Mouse (Mus musculus) ES-Bruce4 (cell line): Measurements from ENCODE around the gene Ube2q1. TPM values are rescaled to one million over a fixed set of nuclear protein-coding genes. Genes with fewer than 3 reads are reported as not detected.
A peak's percentile ranks its signal among the peaks of the same experiment; 100 is the strongest.
"Not testable (repeated sequence)": the region's sequence is repeated elsewhere in the genome, so short reads cannot be mapped to it uniquely, and the experiment has no call there.

ENCODE experiments used
- H3K27ac ChIP-seq: 2 replicates; pipeline ENCODE4 v1.5.1; 2012; ENCODE audit warnings: low read length, inconsistent platforms; ENCODE audit not compliant: insufficient read depth
- H3K27me3 ChIP-seq: 2 replicates; pipeline ENCODE4 v1.6.1; 2012; ENCODE audit warnings: mild to moderate bottlenecking, low read length, inconsistent platforms; ENCODE audit not compliant: control insufficient read depth, poor library complexity, insufficient read depth, severe bottlenecking
- H3K36me3 ChIP-seq: 2 replicates; pipeline ENCODE4 v1.6.1; 2012; ENCODE audit warnings: inconsistent platforms, mild to moderate bottlenecking, low read length, moderate library complexity; ENCODE audit not compliant: control insufficient read depth, poor library complexity, insufficient read depth, severe bottlenecking
- H3K4me1 ChIP-seq: one replicate; pipeline ENCODE4 v1.8.1; 2011; ENCODE audit warnings: low read length; ENCODE audit not compliant: control insufficient read depth, insufficient read depth
- H3K4me3 ChIP-seq: 2 replicates; pipeline ENCODE4 v1.5.1; 2011; ENCODE audit warnings: low read depth, mild to moderate bottlenecking, low read length
- H3K9ac ChIP-seq: 2 replicates; pipeline ENCODE4 v1.6.1; 2012; ENCODE audit warnings: low read depth, mild to moderate bottlenecking, inconsistent platforms; ENCODE audit not compliant: poor library complexity, severe bottlenecking
- H3K9me3 ChIP-seq: replicated peaks from 2 replicates; pipeline ENCODE4 v1.6.1; 2012; ENCODE audit warnings: mild to moderate bottlenecking, low read length, inconsistent platforms; ENCODE audit not compliant: control insufficient read depth, poor library complexity, insufficient read depth, severe bottlenecking
- CTCF ChIP-seq: IDR thresholded peaks from one replicate; pipeline ENCODE4 v1.8.1; 2011; ENCODE audit warnings: low read depth, low read length
- EP300 ChIP-seq: IDR thresholded peaks from 2 replicates; pipeline ENCODE4 v1.6.1; 2011; ENCODE audit warnings: low read depth, low read length; ENCODE audit not compliant: insufficient read depth
- POLR2A ChIP-seq: IDR thresholded peaks from one replicate; pipeline ENCODE4 v1.8.1; 2011; ENCODE audit warnings: low read length; ENCODE audit not compliant: insufficient read depth
- polyA plus RNA-seq: library from polyadenylated mRNA; stranded (reverse); fragments of >200 nt; gene quantifications from 2 replicates; pipeline ENCODE4 v1.2.4, GENCODE M21; 2011; ENCODE audit warnings: low read depth; ENCODE audit not compliant: missing spikeins, insufficient read depth, insufficient read length

The Ube2q1 gene
- polyA plus RNA-seq, 1 experiment = 104 TPM

DNA sequence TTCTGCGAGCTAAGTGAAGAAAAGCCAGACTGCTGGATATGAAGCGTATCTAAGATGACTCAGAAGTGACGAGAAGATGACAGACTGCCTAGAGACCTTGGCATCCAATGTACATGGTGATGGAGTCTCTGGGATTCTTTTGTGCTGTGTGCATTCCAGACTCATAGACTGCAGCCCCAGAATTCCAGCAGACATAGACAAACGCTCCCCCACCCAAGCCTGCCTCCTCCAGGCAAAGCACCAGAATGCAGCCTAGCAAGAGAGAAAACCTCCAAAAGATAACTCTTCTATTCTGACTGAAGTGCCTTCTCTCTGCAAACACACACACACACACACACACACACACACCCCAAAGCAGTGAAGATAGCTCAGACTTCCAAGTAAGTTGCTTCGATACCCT is 22.3 kb downstream of the Ube2q1 start:
- Histone ChIP-seq H3K4me1 (no peaks in the 10 kb centered on the region), H3K9me3 (no peaks in the 10 kb centered on the region), H3K27me3 (no peaks in the 10 kb centered on the region), H3K9ac (no peak overlapping the region), H3K4me3 (no peak overlapping the region), H3K36me3 (no peaks in the 10 kb centered on the region), H3K27ac (0 out of 2 replicates have a peak overlapping the region, but pooled peaks have one; percentile 2)
- no peak for TF ChIP-seq POLR2A
- TF ChIP-seq CTCF = peak; percentile 30

DNA sequence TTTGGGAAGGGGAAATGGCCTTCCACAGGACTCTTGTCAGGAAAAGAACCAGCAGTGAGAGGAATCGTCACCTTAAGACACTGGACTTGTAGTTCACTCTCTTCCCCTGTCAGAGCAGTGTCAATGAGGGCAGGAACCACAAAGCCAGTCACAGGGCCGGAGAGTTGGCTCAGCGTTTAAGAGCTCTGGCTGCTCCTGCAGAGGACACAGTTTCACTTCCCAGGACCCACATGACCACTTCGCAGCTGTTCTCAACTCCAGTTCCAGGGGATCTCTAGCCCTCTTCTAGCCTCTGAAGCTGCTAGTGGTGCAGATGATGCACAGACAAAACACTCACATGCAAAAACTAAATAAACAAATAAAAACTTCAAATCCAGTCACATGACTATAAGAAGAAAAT is 22.9 kb downstream of the Ube2q1 start:
- TF ChIP-seq EP300 = no peak
- TF ChIP-seq CTCF = no peak
- no peak for TF ChIP-seq POLR2A
- H3K9ac ChIP-seq = no peak overlapping the region
- H3K27ac ChIP-seq = 0 out of 2 replicates have a peak overlapping the region, but pooled peaks have one; percentile 2
- no peaks in the 10 kb centered on the region for H3K36me3 ChIP-seq
- H3K27me3 ChIP-seq = no peaks in the 10 kb centered on the region
- H3K4me3 ChIP-seq = no peak overlapping the region
- H3K4me1 ChIP-seq = no peaks in the 10 kb centered on the region
- H3K9me3 ChIP-seq = no peaks in the 10 kb centered on the region

DNA sequence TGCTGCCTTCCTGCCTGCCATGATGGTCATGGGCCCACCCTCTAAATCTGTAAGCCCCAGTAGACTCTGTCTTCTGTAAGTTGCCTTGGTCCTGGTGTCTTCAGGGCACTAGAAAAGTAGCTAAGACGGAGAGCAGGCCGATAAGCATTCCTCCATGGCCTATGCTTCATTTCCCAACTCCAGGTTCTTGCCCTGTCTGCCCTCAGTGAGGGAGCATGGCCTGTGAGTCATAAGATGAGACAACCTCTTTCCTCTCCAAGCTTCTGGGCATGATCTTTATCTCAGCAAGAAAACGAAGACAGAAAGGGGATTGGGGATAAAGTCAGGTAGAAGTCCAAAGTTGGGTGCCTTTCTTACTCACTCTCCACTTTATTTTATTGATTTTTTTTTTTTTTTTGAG is 25.1 kb downstream of the Ube2q1 start:
- TF ChIP-seq EP300 (no peak), POLR2A (no peak), CTCF (no peak)
- Histone ChIP-seq H3K9me3 (no peaks in the 10 kb centered on the region), H3K9ac (no peak overlapping the region), H3K27me3 (no peaks in the 10 kb centered on the region), H3K4me1 (peaks cover 4% of the 10 kb centered on the region), H3K4me3 (no peak overlapping the region), H3K36me3 (no peaks in the 10 kb centered on the region), H3K27ac (peak overlapping the region; percentile 93)

DNA sequence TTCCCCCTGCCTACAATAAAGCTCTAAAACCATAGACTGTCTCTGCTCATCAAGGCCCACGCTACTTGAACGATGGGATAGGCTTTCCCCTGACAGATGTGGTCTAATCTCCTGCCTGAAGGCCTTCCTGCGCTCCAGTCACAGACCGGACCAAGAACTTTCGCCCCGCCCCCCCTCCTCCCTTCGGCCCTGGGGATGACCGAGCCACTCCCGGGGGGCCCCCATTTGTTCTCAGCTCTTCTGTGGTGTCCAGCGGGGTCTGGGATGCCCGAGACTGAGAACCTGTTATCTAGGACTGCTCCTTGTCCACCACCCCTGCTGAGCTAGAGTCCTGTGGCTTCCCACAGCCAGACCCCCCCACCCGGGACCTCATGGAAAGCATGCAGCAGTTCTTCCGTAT is 26.1 kb downstream of the Ube2q1 start:
- no peak for TF ChIP-seq POLR2A
- TF ChIP-seq EP300 = peak; percentile 64; the same call in 1 of the 2 replicates
- TF ChIP-seq CTCF = no peak
- peak overlapping the region; percentile 48 for H3K9ac ChIP-seq
- H3K27ac ChIP-seq = peak overlapping the region; percentile 93
- H3K36me3 ChIP-seq = no peaks in the 10 kb centered on the region
- H3K4me1 ChIP-seq = peaks cover 4% of the 10 kb centered on the region
- H3K27me3 ChIP-seq = no peaks in the 10 kb centered on the region
- peak overlapping the region; percentile 41 for H3K4me3 ChIP-seq
- H3K9me3 ChIP-seq = no peaks in the 10 kb centered on the region

DNA sequence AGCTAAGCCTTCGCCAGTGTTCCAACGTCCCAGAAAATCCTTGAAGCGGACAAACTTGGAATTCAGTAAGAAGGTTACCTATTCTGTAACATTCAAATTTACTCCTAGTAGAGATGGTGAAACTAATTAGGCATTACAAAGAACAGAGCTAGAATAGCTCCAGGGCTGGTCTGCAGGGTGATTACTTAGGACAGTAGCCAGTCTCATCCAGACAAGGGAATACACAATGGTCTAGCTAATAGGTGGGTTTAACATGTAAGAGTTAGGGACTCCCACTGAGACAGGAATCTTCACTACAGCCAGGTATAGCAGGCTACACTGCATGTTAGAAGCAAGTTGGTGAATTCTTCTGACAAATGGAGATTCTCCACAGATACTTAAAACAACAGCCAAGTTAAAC is 26.7 kb downstream of the Ube2q1 start:
- H3K4me3 ChIP-seq, H3K27me3 ChIP-seq, H3K4me1 ChIP-seq, H3K9ac ChIP-seq, H3K36me3 ChIP-seq, H3K9me3 ChIP-seq: not testable (repeated sequence)
- peak overlapping the region; percentile 93 for H3K27ac ChIP-seq

DNA sequence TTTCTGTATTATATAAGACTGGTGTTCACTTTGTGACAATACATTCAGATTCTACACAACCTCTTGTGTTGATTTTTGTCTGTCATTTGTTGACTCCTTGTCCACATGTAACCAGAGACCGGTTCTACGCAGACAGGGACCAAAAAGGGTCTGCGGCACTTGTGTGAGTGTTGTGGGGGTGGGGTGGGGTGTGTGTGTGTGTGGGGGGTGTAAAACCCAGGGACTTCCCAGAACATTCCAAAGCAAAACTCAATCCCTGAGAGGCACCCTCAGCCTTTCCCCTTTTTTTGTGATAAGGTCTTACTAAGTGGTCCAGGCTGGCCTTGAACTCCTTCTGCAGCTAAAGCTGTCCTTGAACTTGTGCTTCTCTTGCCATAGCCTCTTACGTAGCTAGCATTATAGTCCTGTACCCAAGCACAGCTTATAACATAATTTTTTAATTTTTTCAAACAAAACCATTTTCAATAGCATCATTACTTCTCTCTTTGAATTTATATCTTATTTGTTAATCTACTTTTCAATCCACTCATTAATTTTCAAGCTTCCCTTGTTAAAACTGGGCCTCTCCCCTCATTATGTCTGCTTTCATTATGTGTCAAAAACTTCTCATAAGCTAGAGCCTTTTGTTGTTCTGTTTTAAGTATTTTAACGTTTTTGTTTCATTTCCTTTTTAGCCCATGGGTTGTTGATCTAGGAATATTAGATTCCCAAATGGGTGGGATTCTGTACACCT is 27.5 kb downstream of the Ube2q1 start:
- Histone ChIP-seq H3K27me3 (no peaks in the 10 kb centered on the region), H3K4me1 (peaks cover 4% of the 10 kb centered on the region), H3K4me3 (no peak overlapping the region), H3K9ac (no peak overlapping the region), H3K9me3 (no peaks in the 10 kb centered on the region), H3K36me3 (no peaks in the 10 kb centered on the region), H3K27ac (peak overlapping the region; percentile 97)
- TF ChIP-seq EP300 (peak; percentile 73), POLR2A (no peak), CTCF (no peak)
